Mouse (Mus musculus): ENCODE results near the gene Smc3. TPM values are rescaled to one million over a fixed set of nuclear protein-coding genes. Genes with fewer than 3 reads are reported as not detected.

The Smc3 gene
- 52.5 TPM for polyA plus RNA-seq (2017; shearing (Covaris generic))

GRCm38 (mm10) chr19:53599757-53600539, at the start of gene Smc3:
Gene Smc3 (plus strand): TSS chr19:53600398.

DNA sequence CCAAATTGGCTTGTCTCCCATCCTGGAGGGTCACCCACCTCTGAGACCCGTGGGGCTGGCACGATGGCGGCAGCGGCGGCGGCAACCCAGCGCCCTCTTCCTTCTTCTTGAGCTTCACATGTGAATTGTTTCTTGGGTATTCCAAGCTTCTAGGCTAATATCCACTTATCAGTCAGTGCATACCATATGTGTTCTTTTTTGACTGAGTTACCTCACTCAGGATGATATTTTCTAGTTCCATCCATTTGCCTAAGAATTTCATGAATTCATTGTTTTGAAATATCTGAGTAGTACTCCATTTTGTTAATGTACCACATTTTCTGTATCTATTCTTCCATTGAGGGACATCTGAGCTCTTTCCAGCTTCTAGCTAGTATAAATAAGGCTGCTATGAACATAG, 11.2 kb upstream of the Smc3 start, which contains the start of gene Nutf2-ps1:
Nutf2-ps1 (minus strand) TSS at position 101 of the 400 bp plus-strand sequence.

DNA sequence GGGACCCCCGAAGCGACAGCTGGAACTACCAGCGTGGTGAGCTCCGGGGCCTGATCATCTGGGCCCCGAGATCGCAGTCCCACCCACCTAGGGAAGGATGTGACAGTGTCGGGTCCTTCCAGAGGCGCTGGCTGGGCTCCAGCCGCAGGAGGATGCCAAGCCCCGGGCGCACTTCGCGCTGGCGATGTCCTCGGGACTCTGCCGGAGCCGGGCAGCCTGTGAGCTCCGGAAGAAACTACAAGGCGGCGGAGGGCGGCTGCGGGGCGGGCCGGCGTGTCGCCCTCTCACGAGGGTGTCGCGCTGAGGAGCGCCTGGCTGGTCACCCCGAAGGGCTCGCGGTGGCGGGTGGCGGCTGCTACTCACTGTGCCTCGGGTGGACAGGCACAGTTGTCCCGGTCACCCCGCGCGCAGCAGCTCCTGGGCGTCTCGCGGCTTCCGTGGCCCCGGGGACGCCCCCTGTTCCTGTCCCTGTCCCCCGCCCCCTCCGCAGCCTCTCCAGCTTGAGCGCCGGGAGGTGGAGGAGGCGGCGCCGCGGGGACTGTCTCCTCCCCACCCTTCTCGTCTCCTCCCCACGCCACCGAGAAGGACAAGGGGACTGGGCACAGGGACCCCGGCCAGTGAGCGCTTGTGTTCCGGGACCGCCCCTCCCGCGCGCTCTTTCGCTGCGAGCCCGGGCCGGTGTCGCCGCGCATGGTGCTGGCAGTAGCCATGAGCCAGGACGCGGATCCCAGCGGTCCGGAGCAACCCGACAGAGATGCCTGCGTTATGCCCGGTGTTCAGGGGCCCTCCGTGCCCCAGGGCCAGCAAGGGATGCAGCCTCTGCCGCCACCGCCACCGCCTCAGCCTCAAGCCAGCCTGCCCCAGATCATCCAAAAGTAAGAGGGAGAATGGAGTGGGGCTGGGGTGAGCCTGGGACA, 76.8 kb downstream of the Smc3 start, which contains the start of gene Rbm20:
Rbm20 (plus strand) TSS at position 589 of the 917 bp plus-strand sequence.

Other genes starting within 250 kb of the Smc3 start
- gene Gm10197, start 228.6 kb upstream of the Smc3 start, polyA plus RNA-seq (2017; shearing (Covaris generic)) = not detected
- 116 TPM for gene Smndc1, start 209.8 kb upstream of the Smc3 start, polyA plus RNA-seq (2017; shearing (Covaris generic))
- 1,182 TPM for gene Dusp5, start 71.3 kb upstream of the Smc3 start, polyA plus RNA-seq (2017; shearing (Covaris generic))
- gene Nutf2-ps1, start 11.3 kb upstream of the Smc3 start, polyA plus RNA-seq (2017; shearing (Covaris generic)) = 99.2 TPM
- not detected for gene Rbm20, start 76.9 kb downstream of the Smc3 start, polyA plus RNA-seq (2017; shearing (Covaris generic))

Data from effector memory CD4-positive, alpha-beta T cell, adult 5 months (primary cell).